Mouse (Mus musculus) midbrain, embryonic 15.5 days (tissue): Measurements from ENCODE around the gene Ppp2r5d. TPM values are rescaled to one million over a fixed set of nuclear protein-coding genes. Genes with fewer than 3 reads are reported as not detected.

Experiments used
- ATAC-seq: fragments of 200-750 bp; cut with Nextera tagmentation; replicated peaks from 2 replicates; pipeline ENCODE4 v1.8.0; 2017; ENCODE audit warnings: moderate TSS enrichment
- H3K27ac ChIP-seq: fragments of 300-500 bp; sonication (generic); 2 replicates; pipeline ENCODE4 v1.5.1; 2015; ENCODE audit warnings: mild to moderate bottlenecking, inconsistent platforms
- H3K27me3 ChIP-seq: fragments of 300-500 bp; sonication (generic); replicated peaks from 2 replicates; pipeline ENCODE4 v1.6.1; 2015; ENCODE audit warnings: inconsistent platforms
- H3K36me3 ChIP-seq: fragments of 300-500 bp; sonication (generic); replicated peaks from 2 replicates; pipeline ENCODE4 v1.6.1; 2015; ENCODE audit warnings: inconsistent platforms
- H3K4me1 ChIP-seq: fragments of 300-500 bp; sonication (generic); 2 replicates; pipeline ENCODE4 v1.6.1; 2015; ENCODE audit warnings: inconsistent platforms
- H3K4me2 ChIP-seq: fragments of 300-500 bp; sonication (generic); 2 replicates; pipeline ENCODE4 v1.6.1; 2015; ENCODE audit warnings: inconsistent platforms, mild to moderate bottlenecking, moderate library complexity
- H3K4me3 ChIP-seq: fragments of 300-500 bp; sonication (generic); 2 replicates; pipeline ENCODE4 v1.5.1; 2015; ENCODE audit warnings: mild to moderate bottlenecking, inconsistent platforms
- H3K9ac ChIP-seq: fragments of 300-500 bp; sonication (generic); 2 replicates; pipeline ENCODE4 v1.6.1; 2015; ENCODE audit warnings: mild to moderate bottlenecking, inconsistent platforms
- H3K9me3 ChIP-seq: fragments of 300-500 bp; sonication (generic); 2 replicates; pipeline ENCODE4 v1.6.1; 2016; ENCODE audit warnings: inconsistent platforms
- WGBS: fragments of 180-500 bp; shearing (Covaris S2); methylation state at CpG from one replicate; pipeline ENCODE4 v1.1.7; 2015; ENCODE audit warnings: mixed read lengths; 5-methylcytosine and 5-hydroxymethylcytosine counted together
- polyA plus RNA-seq: library from polyadenylated mRNA; unstranded; fragments of >200 nt; fragmentation: Nextera tagmentation; extraction: Ambion mirVana; gene quantifications from 2 replicates; pipeline ENCODE4 v1.2.1, GENCODE M21; 2015

Gene Ppp2r5d
- polyA plus RNA-seq, 1 experiment from 2014 or later: 103 TPM

GRCm38 (mm10) chr17:46694517-46695063, 10.3 kb downstream of the Ppp2r5d start:
- Histone ChIP-seq H3K4me2 (no peak overlapping the region), H3K9ac (no peak overlapping the region), H3K9me3 (no peaks in the 10 kb centered on the region), H3K4me3 (no peak overlapping the region), H3K4me1 (no peaks in the 10 kb centered on the region), H3K27me3 (no peaks in the 10 kb centered on the region), H3K27ac (no peak overlapping the region), H3K36me3 (peaks cover 2% of the 10 kb centered on the region; the same call in 1 of the 2 replicates)
- ATAC-seq: peak; percentile 62; the same call in 1 of the 2 replicates
- 53% methylated on average over 1 of the region's 1 CpGs for WGBS

GRCm38 (mm10) chr17:46691390-46691789, 13.5 kb downstream of the Ppp2r5d start:
- no peak overlapping the region for H3K9ac ChIP-seq
- no peaks in the 10 kb centered on the region for H3K27me3 ChIP-seq
- ATAC-seq: no peak
- H3K4me1 ChIP-seq: no peaks in the 10 kb centered on the region
- WGBS: 99% methylated on average over 2 of the region's 2 CpGs
- H3K27ac ChIP-seq: no peak overlapping the region
- H3K9me3 ChIP-seq: no peaks in the 10 kb centered on the region
- no peak overlapping the region for H3K4me2 ChIP-seq
- H3K36me3 ChIP-seq: peaks cover 5% of the 10 kb centered on the region; the same call in 1 of the 2 replicates
- no peak overlapping the region for H3K4me3 ChIP-seq

GRCm38 (mm10) chr17:46690665-46691064, 14.2 kb downstream of the Ppp2r5d start:
- Histone ChIP-seq H3K27ac (no peak overlapping the region), H3K9ac (no peak overlapping the region), H3K4me1 (no peaks in the 10 kb centered on the region), H3K4me3 (no peak overlapping the region), H3K36me3 (peaks cover 12% of the 10 kb centered on the region; the same call in 1 of the 2 replicates), H3K9me3 (no peaks in the 10 kb centered on the region), H3K4me2 (no peak overlapping the region), H3K27me3 (no peaks in the 10 kb centered on the region)
- ATAC-seq: no peak
- 96% methylated on average over 12 of the region's 12 CpGs for WGBS

- peaks cover 9% of the 10 kb centered on the region for H3K4me1 ChIP-seq
- peaks cover 37% of the 10 kb centered on the region for H3K36me3 ChIP-seq
- no peak overlapping the region for H3K4me3 ChIP-seq
- H3K9me3 ChIP-seq: no peaks in the 10 kb centered on the region
- H3K27me3 ChIP-seq: no peaks in the 10 kb centered on the region
- H3K4me2 ChIP-seq: no peak overlapping the region
- ATAC-seq: no peak
- H3K9ac ChIP-seq: no peak overlapping the region
- H3K27ac ChIP-seq: no peak overlapping the region
- WGBS: 92% methylated on average over 6 of the region's 6 CpGs
These were observed 19.0 kb downstream of the Ppp2r5d start for GRCm38 (mm10) chr17:46685913-46686312.

GRCm38 (mm10) chr17:46682654-46683389, 22.1 kb downstream of the Ppp2r5d start:
- H3K4me1 ChIP-seq: peaks cover 29% of the 10 kb centered on the region
- H3K4me3 ChIP-seq: no peak overlapping the region
- H3K4me2 ChIP-seq: no peak overlapping the region
- no peak overlapping the region for H3K9ac ChIP-seq
- no peak overlapping the region for H3K27ac ChIP-seq
- ATAC-seq: no peak
- peaks cover 37% of the 10 kb centered on the region for H3K36me3 ChIP-seq
- no peaks in the 10 kb centered on the region for H3K9me3 ChIP-seq
- no peaks in the 10 kb centered on the region for H3K27me3 ChIP-seq
- 84% methylated on average over 16 of the region's 16 CpGs for WGBS

- H3K36me3 ChIP-seq: peaks cover 42% of the 10 kb centered on the region
- peak overlapping the region; percentile 81 for H3K4me2 ChIP-seq
- WGBS: 26% methylated on average over 12 of the region's 12 CpGs
- ATAC-seq: peak; percentile 7
- H3K27ac ChIP-seq: peak overlapping the region; percentile 90
- H3K4me1 ChIP-seq: peaks cover 29% of the 10 kb centered on the region
- no peaks in the 10 kb centered on the region for H3K27me3 ChIP-seq
- H3K4me3 ChIP-seq: peak overlapping the region; percentile 86
- H3K9me3 ChIP-seq: no peaks in the 10 kb centered on the region
- H3K9ac ChIP-seq: peak overlapping the region; percentile 49
These were observed 23.3 kb downstream of the Ppp2r5d start for GRCm38 (mm10) chr17:46681466-46682118.

- peaks cover 29% of the 10 kb centered on the region for H3K4me1 ChIP-seq
- peak; percentile 97 for ATAC-seq
- peak within 1 kb of the TSS; percentile 90 for H3K27ac ChIP-seq
- no peaks in the 10 kb centered on the region for H3K27me3 ChIP-seq
- peak within 1 kb of the TSS; percentile 71 for H3K9ac ChIP-seq
- H3K9me3 ChIP-seq: no peaks in the 10 kb centered on the region
- H3K36me3 ChIP-seq: peaks cover 44% of the 10 kb centered on the region
- H3K4me3 ChIP-seq: peak within 1 kb of the TSS; percentile 86
- under 1% methylated on average over 48 of the region's 49 CpGs for WGBS
- H3K4me2 ChIP-seq: peak within 1 kb of the TSS; percentile 81
These were observed 24.0 kb downstream of the Ppp2r5d start, which contains the start of gene Klhdc3 for GRCm38 (mm10) chr17:46680760-46681373. Gene Klhdc3 (minus strand): TSS chr17:46680914.

- Histone ChIP-seq H3K4me3 (peak overlapping the region; percentile 86), H3K4me2 (peak overlapping the region; percentile 81), H3K27ac (peak overlapping the region; percentile 90), H3K4me1 (peaks cover 29% of the 10 kb centered on the region), H3K9ac (peak overlapping the region; percentile 71), H3K9me3 (no peaks in the 10 kb centered on the region), H3K36me3 (peaks cover 41% of the 10 kb centered on the region), H3K27me3 (no peaks in the 10 kb centered on the region)
- WGBS: under 1% methylated on average over 34 of the region's 34 CpGs
- peak; percentile 25 for ATAC-seq
These were observed 24.8 kb downstream of the Ppp2r5d start for GRCm38 (mm10) chr17:46679843-46680759.

- no peaks in the 10 kb centered on the region for H3K9me3 ChIP-seq
- H3K9ac ChIP-seq: peak overlapping the region; percentile 71; the same call in 1 of the 2 replicates
- ATAC-seq: no peak
- 73% methylated on average over 9 of the region's 9 CpGs for WGBS
- peak overlapping the region; percentile 81 for H3K4me2 ChIP-seq
- H3K36me3 ChIP-seq: peaks cover 30% of the 10 kb centered on the region
- H3K27me3 ChIP-seq: no peaks in the 10 kb centered on the region
- peaks cover 36% of the 10 kb centered on the region for H3K4me1 ChIP-seq
- no peak overlapping the region for H3K4me3 ChIP-seq
- no peak overlapping the region for H3K27ac ChIP-seq
These were observed 26.0 kb downstream of the Ppp2r5d start for GRCm38 (mm10) chr17:46678911-46679310.

- 88% methylated on average over 8 of the region's 9 CpGs for WGBS
- peak within 1 kb of the TSS; percentile 81 for H3K4me2 ChIP-seq
These were observed 26.5 kb downstream of the Ppp2r5d start, which contains the start of gene Mea1 for GRCm38 (mm10) chr17:46678416-46678815. Gene Mea1 (plus strand): TSS chr17:46678793.

More at GRCm38 (mm10) chr17:46678416-46678815, 26.5 kb downstream of the Ppp2r5d start, which contains the start of gene Mea1:
- no peaks in the 10 kb centered on the region for H3K9me3 ChIP-seq
- H3K27ac ChIP-seq: 0 out of 2 replicates have a peak within 1 kb of the TSS, but pooled peaks have one; percentile 90
- H3K4me3 ChIP-seq: peak within 1 kb of the TSS; percentile 86
- H3K36me3 ChIP-seq: peaks cover 25% of the 10 kb centered on the region
- H3K4me1 ChIP-seq: peaks cover 40% of the 10 kb centered on the region
- ATAC-seq: no peak
- H3K27me3 ChIP-seq: no peaks in the 10 kb centered on the region
- H3K9ac ChIP-seq: peak within 1 kb of the TSS; percentile 71
